Mouse (Mus musculus) CH12.LX (cell line): Measurements from ENCODE around the gene Rplp0.

ENCODE experiments used
- CTCF ChIP-seq, 2 experiments: IDR thresholded peaks in 1 of 2; conservative IDR thresholded peaks in 1 of 2; 2 replicates each; pipeline ENCODE4 v1.5.1; 2011 to 2012; ENCODE audit warnings: low read depth in 2 of 2, low read length in 2 of 2, improper control_type of control experiment in 1 of 2, inconsistent platforms in 1 of 2, mild to moderate bottlenecking in 1 of 2, moderate library complexity in 1 of 2
- POLR2A ChIP-seq: IDR thresholded peaks from 2 replicates; pipeline ENCODE4 v1.6.1; 2011; ENCODE audit warnings: low read depth, mild to moderate bottlenecking, improper control_type of control experiment, low read length

DNA sequence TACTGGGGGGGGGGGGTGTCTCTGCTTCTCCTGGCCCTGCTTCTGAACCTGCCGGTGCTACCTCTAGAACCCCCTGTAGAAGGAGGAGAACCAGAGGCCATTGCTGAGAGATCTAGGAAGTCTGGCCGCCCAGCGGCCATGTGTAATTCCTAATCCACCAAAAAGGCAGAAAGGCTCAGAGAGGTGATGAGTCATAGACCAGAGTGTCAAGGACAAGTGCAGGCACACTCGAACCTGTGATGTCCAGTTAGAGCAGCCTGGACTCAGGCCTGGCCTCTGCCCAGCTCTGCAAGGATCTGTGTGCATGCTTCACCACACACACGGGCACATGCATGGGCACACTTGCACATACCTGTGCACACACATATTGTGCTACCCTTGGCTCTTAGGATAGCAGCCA is 31.1 kb upstream of the Rplp0 start:
- TF ChIP-seq POLR2A, result no peak
- TF ChIP-seq CTCF (conservative IDR thresholded peaks at IDR 0.05 in 1 of 2, IDR thresholded peaks at IDR 0.05 in 1 of 2; ENCODE audit: low read depth in 2 of 2, low read length in 2 of 2), result no peak
